Mouse (Mus musculus): ENCODE measurements around the gene Trio. TPM values are rescaled to one million over a fixed set of nuclear protein-coding genes. Genes with fewer than 3 reads are reported as not detected.

The Trio gene
- polyA plus RNA-seq, 1 experiment, result 187 TPM

- no peak overlapping the region for H3K27ac ChIP-seq (ENCODE audit: insufficient read depth, low read length)
- TF ChIP-seq CTCF (IDR thresholded peaks at IDR 0.05; ENCODE audit: borderline replicate concordance, insufficient read depth, low read depth, low read length) (no peak), POLR2A (IDR thresholded peaks at IDR 0.05; ENCODE audit: borderline replicate concordance, insufficient read depth, low read length) (no peak)
- H3K4me1 ChIP-seq (ENCODE audit: control insufficient read depth, insufficient read depth, low read length), result peaks cover 24% of the 10 kb centered on the region
- no peaks in the 10 kb centered on the region for H3K27me3 ChIP-seq (ENCODE audit: control insufficient read depth, insufficient read depth, low read length)
- WGBS, result 92% methylated on average over 7 of the region's 7 CpGs
- no peak for DNase-seq
- no peak overlapping the region for H3K4me3 ChIP-seq (replicated peaks; ENCODE audit: insufficient read depth, low read depth, low read length)
Measured at GRCm38 (mm10) chr15:27858179-27858819, 167.3 kb downstream of the Trio start.

- no peak overlapping the region for H3K4me3 ChIP-seq (replicated peaks; ENCODE audit: insufficient read depth, low read depth, low read length)
- DNase-seq, result peak in 1 of 2 experiments; percentile 49
- H3K4me1 ChIP-seq (ENCODE audit: control insufficient read depth, insufficient read depth, low read length), result peaks cover 24% of the 10 kb centered on the region
- H3K27ac ChIP-seq (ENCODE audit: insufficient read depth, low read length), result no peak overlapping the region
- no peak for TF ChIP-seq CTCF (IDR thresholded peaks at IDR 0.05; ENCODE audit: borderline replicate concordance, insufficient read depth, low read depth, low read length)
- no peak for TF ChIP-seq POLR2A (IDR thresholded peaks at IDR 0.05; ENCODE audit: borderline replicate concordance, insufficient read depth, low read length)
- WGBS, result 27% methylated on average over 7 of the region's 7 CpGs
- no peaks in the 10 kb centered on the region for H3K27me3 ChIP-seq (ENCODE audit: control insufficient read depth, insufficient read depth, low read length)
Measured at GRCm38 (mm10) chr15:27857242-27857641, 168.4 kb downstream of the Trio start.

GRCm38 (mm10) chr15:27856050-27856787 is 169.4 kb downstream of the Trio start:
- TF ChIP-seq POLR2A (IDR thresholded peaks at IDR 0.05; ENCODE audit: borderline replicate concordance, insufficient read depth, low read length), result no peak
- TF ChIP-seq CTCF (IDR thresholded peaks at IDR 0.05; ENCODE audit: borderline replicate concordance, insufficient read depth, low read depth, low read length), result peak; percentile 23; the same call in 1 of the 2 replicates
- H3K27me3 ChIP-seq (ENCODE audit: control insufficient read depth, insufficient read depth, low read length), result no peaks in the 10 kb centered on the region
- H3K4me3 ChIP-seq (replicated peaks; ENCODE audit: insufficient read depth, low read depth, low read length), result no peak overlapping the region
- no peak overlapping the region for H3K27ac ChIP-seq (ENCODE audit: insufficient read depth, low read length)
- 35% methylated on average over 29 of the region's 29 CpGs for WGBS
- peak in 1 of 2 experiments; percentile 24 for DNase-seq
- H3K4me1 ChIP-seq (ENCODE audit: control insufficient read depth, insufficient read depth, low read length), result peaks cover 24% of the 10 kb centered on the region

GRCm38 (mm10) chr15:27851312-27851711 is 174.3 kb downstream of the Trio start:
- DNase-seq, result no peak
- no peak overlapping the region for H3K27ac ChIP-seq (ENCODE audit: insufficient read depth, low read length)
- H3K4me3 ChIP-seq (replicated peaks; ENCODE audit: insufficient read depth, low read depth, low read length), result no peak overlapping the region
- TF ChIP-seq POLR2A (IDR thresholded peaks at IDR 0.05; ENCODE audit: borderline replicate concordance, insufficient read depth, low read length) (no peak), CTCF (IDR thresholded peaks at IDR 0.05; ENCODE audit: borderline replicate concordance, insufficient read depth, low read depth, low read length) (no peak)
- 75% methylated on average over 6 of the region's 6 CpGs for WGBS
- H3K27me3 ChIP-seq (ENCODE audit: control insufficient read depth, insufficient read depth, low read length), result no peaks in the 10 kb centered on the region
- H3K4me1 ChIP-seq (ENCODE audit: control insufficient read depth, insufficient read depth, low read length), result peaks cover 4% of the 10 kb centered on the region

GRCm38 (mm10) chr15:27850904-27851303 is 174.7 kb downstream of the Trio start:
- 68% methylated on average over 14 of the region's 14 CpGs for WGBS
- H3K4me1 ChIP-seq (ENCODE audit: control insufficient read depth, insufficient read depth, low read length), result no peaks in the 10 kb centered on the region
- H3K27me3 ChIP-seq (ENCODE audit: control insufficient read depth, insufficient read depth, low read length), result no peaks in the 10 kb centered on the region
- H3K4me3 ChIP-seq (replicated peaks; ENCODE audit: insufficient read depth, low read depth, low read length), result no peak overlapping the region
- TF ChIP-seq CTCF (IDR thresholded peaks at IDR 0.05; ENCODE audit: borderline replicate concordance, insufficient read depth, low read depth, low read length) (peak; percentile 63), POLR2A (IDR thresholded peaks at IDR 0.05; ENCODE audit: borderline replicate concordance, insufficient read depth, low read length) (no peak)
- peak; percentile 34 to 49 for DNase-seq
- no peak overlapping the region for H3K27ac ChIP-seq (ENCODE audit: insufficient read depth, low read length)

GRCm38 (mm10) chr15:27849910-27850309 is 175.7 kb downstream of the Trio start:
- Histone ChIP-seq H3K27me3 (ENCODE audit: control insufficient read depth, insufficient read depth, low read length) (no peaks in the 10 kb centered on the region), H3K4me1 (ENCODE audit: control insufficient read depth, insufficient read depth, low read length) (no peaks in the 10 kb centered on the region), H3K27ac (ENCODE audit: insufficient read depth, low read length) (no peak overlapping the region), H3K4me3 (replicated peaks; ENCODE audit: insufficient read depth, low read depth, low read length) (no peak overlapping the region)
- 79% methylated on average over 4 of the region's 4 CpGs for WGBS
- peak; percentile 54 to 70 for DNase-seq
- no peak for TF ChIP-seq CTCF (IDR thresholded peaks at IDR 0.05; ENCODE audit: borderline replicate concordance, insufficient read depth, low read depth, low read length)
- no peak for TF ChIP-seq POLR2A (IDR thresholded peaks at IDR 0.05; ENCODE audit: borderline replicate concordance, insufficient read depth, low read length)

- H3K4me1 ChIP-seq (ENCODE audit: control insufficient read depth, insufficient read depth, low read length), result no peaks in the 10 kb centered on the region
- no peaks in the 10 kb centered on the region for H3K27me3 ChIP-seq (ENCODE audit: control insufficient read depth, insufficient read depth, low read length)
- H3K27ac ChIP-seq (ENCODE audit: insufficient read depth, low read length), result no peak overlapping the region
- WGBS, result 85% methylated on average over 15 of the region's 15 CpGs
- no peak overlapping the region for H3K4me3 ChIP-seq (replicated peaks; ENCODE audit: insufficient read depth, low read depth, low read length)
- TF ChIP-seq POLR2A (IDR thresholded peaks at IDR 0.05; ENCODE audit: borderline replicate concordance, insufficient read depth, low read length) (no peak), CTCF (IDR thresholded peaks at IDR 0.05; ENCODE audit: borderline replicate concordance, insufficient read depth, low read depth, low read length) (no peak)
- no peak for DNase-seq
Measured at GRCm38 (mm10) chr15:27841696-27842095, 184.0 kb downstream of the Trio start.

- Histone ChIP-seq H3K27me3 (ENCODE audit: control insufficient read depth, insufficient read depth, low read length) (no peaks in the 10 kb centered on the region), H3K4me1 (ENCODE audit: control insufficient read depth, insufficient read depth, low read length) (no peaks in the 10 kb centered on the region), H3K27ac (ENCODE audit: insufficient read depth, low read length) (no peak overlapping the region), H3K4me3 (replicated peaks; ENCODE audit: insufficient read depth, low read depth, low read length) (no peak overlapping the region)
- 91% methylated on average over 8 of the region's 8 CpGs for WGBS
- DNase-seq, result no peak
- TF ChIP-seq CTCF (IDR thresholded peaks at IDR 0.05; ENCODE audit: borderline replicate concordance, insufficient read depth, low read depth, low read length) (no peak), POLR2A (IDR thresholded peaks at IDR 0.05; ENCODE audit: borderline replicate concordance, insufficient read depth, low read length) (no peak)
Measured at GRCm38 (mm10) chr15:27840579-27840978, 185.1 kb downstream of the Trio start.
